Mouse (Mus musculus) neural tube, embryonic 11.5 days (tissue): ENCODE measurements at regions not wholly inside any gene's neighbourhood (a gene's known extent, or its start where the extent isn't known, plus 50 kb on each side); places are given as distances from the start of the nearest gene placed in this dataset.

Experiments used
- ATAC-seq: fragments of 200-750 bp; cut with Nextera tagmentation; 2 replicates; pipeline ENCODE4 v1.8.0; 2017; ENCODE audit warnings: moderate number of reproducible peaks, mild to moderate bottlenecking, moderate TSS enrichment, moderate library complexity; ENCODE audit not compliant: insufficient read depth, low FRiP score, low TSS enrichment
- DNase-seq: peaks from one replicate; pipeline ENCODE4 v3.0.0-alpha.2; 2015; ENCODE audit warnings: low spot score
- H3K27ac ChIP-seq: fragments of 300-500 bp; sonication (generic); 2 replicates; pipeline ENCODE4 v1.5.1; 2014; ENCODE audit warnings: low read depth, mild to moderate bottlenecking, low read length
- H3K27me3 ChIP-seq: fragments of 300-500 bp; sonication (generic); 2 replicates; pipeline ENCODE4 v1.6.1; 2014; ENCODE audit warnings: mild to moderate bottlenecking, low read length, mixed read lengths; ENCODE audit not compliant: control insufficient read depth, insufficient read depth
- H3K36me3 ChIP-seq: fragments of 300-500 bp; sonication (generic); 2 replicates; pipeline ENCODE4 v1.6.1; 2014; ENCODE audit warnings: mild to moderate bottlenecking, low read length, moderate library complexity, mixed read lengths; ENCODE audit not compliant: control insufficient read depth, insufficient read depth
- H3K4me1 ChIP-seq: fragments of 300-500 bp; sonication (generic); 2 replicates; pipeline ENCODE4 v1.6.1; 2014; ENCODE audit warnings: low read length, mixed read lengths; ENCODE audit not compliant: control insufficient read depth, insufficient read depth
- H3K4me2 ChIP-seq: fragments of 300-500 bp; sonication (generic); 2 replicates; pipeline ENCODE4 v1.6.1; 2014; ENCODE audit warnings: low read depth, mild to moderate bottlenecking, moderate library complexity
- H3K4me3 ChIP-seq: fragments of 300-500 bp; sonication (generic); 2 replicates; pipeline ENCODE4 v1.5.1; 2014; ENCODE audit warnings: low read depth, low read length
- H3K9ac ChIP-seq: fragments of 300-500 bp; sonication (generic); 2 replicates; pipeline ENCODE4 v1.6.1; 2014; ENCODE audit warnings: mild to moderate bottlenecking, low read length
- H3K9me3 ChIP-seq: fragments of 300-500 bp; sonication (generic); 2 replicates; pipeline ENCODE4 v1.6.1; 2016; ENCODE audit warnings: low read length; ENCODE audit not compliant: control insufficient read depth
- WGBS: fragments of 180-500 bp; shearing (Covaris S2); extraction: QIAGEN DNeasy Blood & Tissue Kit; methylation state at CpG from one replicate; pipeline ENCODE4 v1.1.7; 2014; 5-methylcytosine and 5-hydroxymethylcytosine counted together

- Histone ChIP-seq H3K9ac (no peak overlapping the region), H3K27me3 (no peaks in the 10 kb centered on the region), H3K4me1 (no peaks in the 10 kb centered on the region), H3K36me3 (no peaks in the 10 kb centered on the region), H3K4me3 (no peak overlapping the region), H3K27ac (no peak overlapping the region), H3K4me2 (no peak overlapping the region), H3K9me3 (no peaks in the 10 kb centered on the region)
- DNase-seq: no peak
- ATAC-seq: no peak
- 65% methylated on average over 5 of the region's 5 CpGs for WGBS
These were observed 626.7 kb upstream of the Frg1 start for GRCm38 (mm10) chr8:42043526-42043925.

DNA sequence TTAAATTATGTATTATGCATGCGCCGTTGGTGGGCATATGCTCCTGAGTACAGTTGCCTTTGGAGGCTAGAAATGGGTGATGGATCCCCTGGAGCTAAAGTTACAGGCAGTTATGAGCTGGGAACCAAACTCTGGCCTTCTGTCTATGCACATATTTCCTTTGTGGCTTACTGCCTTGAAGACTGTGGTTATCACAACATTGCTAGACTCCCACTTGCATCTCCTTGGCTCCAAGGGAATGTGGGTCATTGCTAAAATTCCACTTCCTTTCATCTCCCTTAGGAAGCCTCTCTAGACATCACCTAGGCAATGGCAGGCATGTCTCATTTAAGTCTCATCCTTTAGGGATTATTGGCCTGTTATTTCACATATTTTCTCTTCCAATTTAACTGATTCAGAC is 622.4 kb upstream of the Frg1 start:
- no peaks in the 10 kb centered on the region for H3K36me3 ChIP-seq
- no peak overlapping the region for H3K9ac ChIP-seq
- ATAC-seq: no peak
- no peaks in the 10 kb centered on the region for H3K27me3 ChIP-seq
- no peak overlapping the region for H3K27ac ChIP-seq
- H3K9me3 ChIP-seq: no peaks in the 10 kb centered on the region
- DNase-seq: no peak
- H3K4me3 ChIP-seq: no peak overlapping the region
- H3K4me2 ChIP-seq: no peak overlapping the region
- 94% methylated on average over 2 of the region's 2 CpGs for WGBS
- no peaks in the 10 kb centered on the region for H3K4me1 ChIP-seq

- Histone ChIP-seq H3K4me3 (no peak overlapping the region), H3K27me3 (no peaks in the 10 kb centered on the region), H3K27ac (no peak overlapping the region), H3K4me1 (no peaks in the 10 kb centered on the region), H3K9ac (no peak overlapping the region), H3K36me3 (no peaks in the 10 kb centered on the region), H3K4me2 (no peak overlapping the region), H3K9me3 (no peaks in the 10 kb centered on the region)
- DNase-seq (no peak), ATAC-seq (no peak)
- 93% methylated on average over 1 of the region's 1 CpGs for WGBS
These were observed 610.1 kb upstream of the Frg1 start for GRCm38 (mm10) chr8:42026934-42027333.

GRCm38 (mm10) chr8:42017786-42018185 is 600.9 kb upstream of the Frg1 start:
- no peaks in the 10 kb centered on the region for H3K36me3 ChIP-seq
- DNase-seq (no peak), ATAC-seq (no peak)
- H3K4me2 ChIP-seq: no peak overlapping the region
- H3K27ac ChIP-seq: no peak overlapping the region
- 66% methylated on average over 3 of the region's 3 CpGs for WGBS
- H3K4me3 ChIP-seq: no peak overlapping the region
- no peaks in the 10 kb centered on the region for H3K27me3 ChIP-seq
- no peak overlapping the region for H3K9ac ChIP-seq
- no peaks in the 10 kb centered on the region for H3K9me3 ChIP-seq
- no peaks in the 10 kb centered on the region for H3K4me1 ChIP-seq

GRCm38 (mm10) chr8:42003170-42003569 is 586.3 kb upstream of the Frg1 start:
- no peak for DNase-seq

DNA sequence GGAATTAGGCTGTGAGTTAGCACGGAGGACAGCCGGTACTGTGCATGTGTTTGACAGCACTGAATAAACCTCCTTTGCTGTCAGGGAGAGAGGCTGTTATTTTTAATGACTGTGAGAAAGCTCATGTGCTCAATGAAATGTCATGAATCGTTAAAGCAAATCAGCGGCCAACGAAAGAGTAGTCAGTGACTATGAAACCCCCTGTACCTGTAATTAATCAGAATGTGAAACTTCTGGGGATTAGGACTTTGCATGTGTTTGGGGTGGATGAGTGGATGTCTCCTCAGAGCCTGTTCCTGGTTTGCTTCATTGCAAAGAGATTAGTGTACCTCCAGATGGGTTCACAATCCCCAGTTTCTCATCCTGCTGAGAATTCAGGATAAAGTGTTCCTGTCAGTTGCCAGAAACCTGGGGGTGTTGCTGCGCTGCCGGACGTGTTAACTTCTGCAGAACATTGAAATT is 572.2 kb upstream of the Frg1 start:
- no peak overlapping the region for H3K9ac ChIP-seq
- DNase-seq: no peak

More at GRCm38 (mm10) chr8:42003170-42003569, 586.3 kb upstream of the Frg1 start:
- H3K4me1 ChIP-seq: no peaks in the 10 kb centered on the region
- no peak overlapping the region for H3K9ac ChIP-seq
- H3K4me3 ChIP-seq: no peak overlapping the region
- no peaks in the 10 kb centered on the region for H3K9me3 ChIP-seq
- no peak overlapping the region for H3K27ac ChIP-seq
- no peak overlapping the region for H3K4me2 ChIP-seq
- ATAC-seq: no peak
- H3K27me3 ChIP-seq: no peaks in the 10 kb centered on the region
- H3K36me3 ChIP-seq: no peaks in the 10 kb centered on the region

GRCm38 (mm10) chr8:41988216-41988615 is 571.3 kb upstream of the Frg1 start:
- WGBS: 51% methylated on average over 5 of the region's 5 CpGs
- DNase-seq: no peak

More for the DNA sequence above, 572.2 kb upstream of the Frg1 start:
- Histone ChIP-seq H3K9me3 (no peaks in the 10 kb centered on the region), H3K4me1 (no peaks in the 10 kb centered on the region), H3K27me3 (no peaks in the 10 kb centered on the region), H3K36me3 (no peaks in the 10 kb centered on the region), H3K4me2 (no peak overlapping the region), H3K4me3 (no peak overlapping the region), H3K27ac (no peak overlapping the region)
- WGBS: 74% methylated on average over 8 of the region's 8 CpGs
- no peak for ATAC-seq

DNA sequence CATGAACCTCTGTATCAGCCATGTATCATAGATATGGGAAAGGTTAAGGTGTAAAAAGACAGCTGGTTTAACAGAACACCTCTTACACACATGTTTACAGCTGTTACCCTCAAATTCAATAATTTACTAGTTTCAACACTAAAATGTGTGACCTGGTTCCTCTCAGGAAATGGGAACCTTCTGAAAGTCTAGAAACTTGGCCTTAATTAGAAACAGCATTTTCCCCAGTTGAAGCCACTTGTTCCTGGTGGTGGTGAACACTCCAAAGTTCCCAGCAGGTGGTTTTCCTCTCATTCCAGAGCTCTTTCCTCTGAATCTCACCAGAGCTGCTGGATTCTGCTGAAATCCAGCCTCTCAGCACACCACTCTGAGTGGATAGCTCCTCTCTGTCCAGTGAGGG is 570.5 kb upstream of the Frg1 start:
- no peaks in the 10 kb centered on the region for H3K4me1 ChIP-seq
- no peaks in the 10 kb centered on the region for H3K27me3 ChIP-seq
- no peaks in the 10 kb centered on the region for H3K9me3 ChIP-seq
- no peaks in the 10 kb centered on the region for H3K36me3 ChIP-seq
- no peak overlapping the region for H3K4me3 ChIP-seq
- ATAC-seq: no peak
- DNase-seq: no peak
- H3K27ac ChIP-seq: no peak overlapping the region
- no peak overlapping the region for H3K4me2 ChIP-seq
- no peak overlapping the region for H3K9ac ChIP-seq

More at GRCm38 (mm10) chr8:41988216-41988615, 571.3 kb upstream of the Frg1 start:
- Histone ChIP-seq H3K9me3 (no peaks in the 10 kb centered on the region), H3K4me2 (no peak overlapping the region), H3K36me3 (no peaks in the 10 kb centered on the region), H3K27me3 (no peaks in the 10 kb centered on the region), H3K4me1 (no peaks in the 10 kb centered on the region), H3K4me3 (no peak overlapping the region), H3K9ac (no peak overlapping the region), H3K27ac (no peak overlapping the region)
- no peak for ATAC-seq

GRCm38 (mm10) chr8:41972416-41972815 is 555.5 kb upstream of the Frg1 start:
- Histone ChIP-seq H3K36me3 (no peaks in the 10 kb centered on the region), H3K4me3 (no peak overlapping the region), H3K4me2 (no peak overlapping the region), H3K9ac (no peak overlapping the region), H3K9me3 (no peaks in the 10 kb centered on the region), H3K27ac (no peak overlapping the region), H3K4me1 (no peaks in the 10 kb centered on the region), H3K27me3 (no peaks in the 10 kb centered on the region)
- DNase-seq (no peak), ATAC-seq (no peak)
- 92% methylated on average over 2 of the region's 2 CpGs for WGBS
